Mouse (Mus musculus) kidney, adult 2 months (tissue): ENCODE measurements around the gene Ap2s1.

ENCODE experiments used
- CTCF ChIP-seq: fragments of 200-500 bp; conservative IDR thresholded peaks from 2 replicates; pipeline ENCODE4 v1.5.1; 2011; ENCODE audit warnings: low read depth, mild to moderate bottlenecking, control low read depth, low read length, moderate library complexity, mixed read lengths; ENCODE audit not compliant: insufficient read depth, insufficient read length
- POLR2A ChIP-seq: fragments of 200-500 bp; IDR thresholded peaks from one replicate; pipeline ENCODE4 v1.6.1; 2011; ENCODE audit warnings: low read depth, low read length, control low read depth

GRCm38 (mm10) chr7:16780825-16781554, 42.8 kb downstream of the Ap2s1 start, which contains the start of gene Slc1a5:
- no peak for TF ChIP-seq CTCF
- peak; percentile 96 for TF ChIP-seq POLR2A
